Mouse (Mus musculus): Measurements from ENCODE around the gene Tufm. TPM values are rescaled to one million over a fixed set of nuclear protein-coding genes. Genes with fewer than 3 reads are reported as not detected.
A peak's percentile ranks its signal among the peaks of the same experiment; 100 is the strongest.

Gene Tufm
- polyA plus RNA-seq, 1 experiment: 118 TPM

- TF ChIP-seq POLR2A (IDR thresholded peaks at IDR 0.05; ENCODE audit: borderline replicate concordance, extremely low read depth, insufficient read depth, insufficient read length, poor library complexity, severe bottlenecking) (no peak), CTCF (IDR thresholded peaks at IDR 0.05; ENCODE audit: borderline replicate concordance, extremely low read depth, insufficient read depth, insufficient read length) (no peak)
- peak; percentile 31 for DNase-seq (ENCODE audit: low read depth)
Measured at GRCm38 (mm10) chr7:126535766-126536165, 48.6 kb downstream of the Tufm start.

- DNase-seq (ENCODE audit: low read depth): peak; percentile 4
- no peak for TF ChIP-seq POLR2A (IDR thresholded peaks at IDR 0.05; ENCODE audit: borderline replicate concordance, extremely low read depth, insufficient read depth, insufficient read length, poor library complexity, severe bottlenecking)
- no peak for TF ChIP-seq CTCF (IDR thresholded peaks at IDR 0.05; ENCODE audit: borderline replicate concordance, extremely low read depth, insufficient read depth, insufficient read length)
Measured at GRCm38 (mm10) chr7:126536466-126536865, 49.3 kb downstream of the Tufm start.

GRCm38 (mm10) chr7:126537820-126538585, 50.8 kb downstream of the Tufm start:
- DNase-seq (ENCODE audit: low read depth): peak; percentile 28
- TF ChIP-seq POLR2A (IDR thresholded peaks at IDR 0.05; ENCODE audit: borderline replicate concordance, extremely low read depth, insufficient read depth, insufficient read length, poor library complexity, severe bottlenecking) (no peak), CTCF (IDR thresholded peaks at IDR 0.05; ENCODE audit: borderline replicate concordance, extremely low read depth, insufficient read depth, insufficient read length) (peak; percentile 43; the same call in 1 of the 2 replicates)

Other genes starting within 250 kb of the Tufm start
- 423 and 518 TPM in 2 replicates for gene Sbk1, start 214.7 kb upstream of the Tufm start, polyA plus RNA-seq (2012; rRNA removed)
- gene Lat, start 117.8 kb upstream of the Tufm start, polyA plus RNA-seq (2012; rRNA removed): 1.0 and 2.1 TPM in 2 replicates
- gene Spns1, start 109.9 kb upstream of the Tufm start, polyA plus RNA-seq (2012; rRNA removed): 176 and 234 TPM in 2 replicates
- gene Nfatc2ip, start 90.6 kb upstream of the Tufm start, polyA plus RNA-seq (2012; rRNA removed): 11.0 and 15.7 TPM in 2 replicates
- 0.05 and 0.06 TPM in 2 replicates for gene Cd19, start 72.5 kb upstream of the Tufm start, polyA plus RNA-seq (2012; rRNA removed)
- 22.1 and 25.2 TPM in 2 replicates for gene Rabep2, start 58.6 kb upstream of the Tufm start, polyA plus RNA-seq (2012; rRNA removed)
- 1.3 and 1.6 TPM in 2 replicates for gene Atp2a1, start 24.3 kb upstream of the Tufm start, polyA plus RNA-seq (2012; rRNA removed)
- gene Sh2b1, start 11.9 kb upstream of the Tufm start, polyA plus RNA-seq (2012; rRNA removed): 83.6 and 86.4 TPM in 2 replicates
- 178 and 208 TPM in 2 replicates for gene Atxn2l, start 16.1 kb downstream of the Tufm start, polyA plus RNA-seq (2012; rRNA removed)
- gene Eif3c, start 79.0 kb downstream of the Tufm start, polyA plus RNA-seq (2012; rRNA removed): 108 and 149 TPM in 2 replicates
- gene Apobr, start 97.6 kb downstream of the Tufm start, polyA plus RNA-seq (2012; rRNA removed): 0.38 and 0.81 TPM in 2 replicates
- 45.5 and 64.3 TPM in 2 replicates for gene Cln3, start 98.5 kb downstream of the Tufm start, polyA plus RNA-seq (2012; rRNA removed)
- not detected in 2 replicates for gene Il27, start 107.6 kb downstream of the Tufm start, polyA plus RNA-seq (2012; rRNA removed)
- gene Nupr1, start 143.5 kb downstream of the Tufm start, polyA plus RNA-seq (2012; rRNA removed): 2.7 and 3.9 TPM in 2 replicates
- 61.5 and 70.4 TPM in 2 replicates for gene Sgf29, start 161.9 kb downstream of the Tufm start, polyA plus RNA-seq (2012; rRNA removed)
- gene Sult1a1, start 189.1 kb downstream of the Tufm start, polyA plus RNA-seq (2012; rRNA removed): 1.5 and 1.6 TPM in 2 replicates
- 39.8 and 55.6 TPM in 2 replicates for gene Bola2, start 208.0 kb downstream of the Tufm start, polyA plus RNA-seq (2012; rRNA removed)
- gene Slx1b, start 208.4 kb downstream of the Tufm start, polyA plus RNA-seq (2012; rRNA removed): 42.9 and 64.6 TPM in 2 replicates
- gene Coro1a, start 220.4 kb downstream of the Tufm start, polyA plus RNA-seq (2012; rRNA removed): 93.3 and 122 TPM in 2 replicates

All from brain, embryonic 14.5 days (tissue).